Mouse (Mus musculus) neural tube, embryonic 12.5 days (tissue): ENCODE measurements around the gene Shisa2. TPM values are rescaled to one million over a fixed set of nuclear protein-coding genes. Genes with fewer than 3 reads are reported as not detected.

Source experiments
- ATAC-seq: fragments of 200-750 bp; cut with Nextera tagmentation; 2 replicates; pipeline ENCODE4 v1.8.0; 2017; ENCODE audit warnings: low read depth, mild to moderate bottlenecking, moderate TSS enrichment, moderate library complexity; ENCODE audit not compliant: low FRiP score
- H3K27ac ChIP-seq: fragments of 300-500 bp; sonication (generic); 2 replicates; pipeline ENCODE4 v1.5.1; 2016
- H3K27me3 ChIP-seq: fragments of 300-500 bp; sonication (generic); replicated peaks from 2 replicates; pipeline ENCODE4 v1.6.1; 2016; ENCODE audit warnings: mild to moderate bottlenecking
- H3K36me3 ChIP-seq: fragments of 300-500 bp; sonication (generic); 2 replicates; pipeline ENCODE4 v1.6.1; 2016; ENCODE audit warnings: mild to moderate bottlenecking
- H3K4me1 ChIP-seq: fragments of 300-500 bp; sonication (generic); 2 replicates; pipeline ENCODE4 v1.6.1; 2016
- H3K4me2 ChIP-seq: fragments of 300-500 bp; sonication (generic); replicated peaks from 2 replicates; pipeline ENCODE4 v1.6.1; 2016; ENCODE audit warnings: mild to moderate bottlenecking
- H3K4me3 ChIP-seq: fragments of 300-500 bp; sonication (generic); 2 replicates; pipeline ENCODE4 v1.5.1; 2016
- H3K9ac ChIP-seq: fragments of 300-500 bp; sonication (generic); 2 replicates; pipeline ENCODE4 v1.6.1; 2016; ENCODE audit warnings: mild to moderate bottlenecking
- H3K9me3 ChIP-seq: fragments of 300-500 bp; sonication (generic); 2 replicates; pipeline ENCODE4 v1.6.1; 2016; ENCODE audit warnings: mild to moderate bottlenecking
- WGBS: fragments of 180-500 bp; shearing (Covaris S2); methylation state at CpG from one replicate; pipeline ENCODE4 v1.1.7; 2016; 5-methylcytosine and 5-hydroxymethylcytosine counted together
- polyA plus RNA-seq: library from polyadenylated mRNA; unstranded; fragments of >200 nt; fragmentation: Nextera tagmentation; extraction: Ambion mirVana; gene quantifications from 2 replicates; pipeline ENCODE4 v1.2.1, GENCODE M21; 2016

Shisa2 gene
- polyA plus RNA-seq, 1 experiment from 2014 or later = 20.0 TPM

GRCm38 (mm10) chr14:59633988-59634387 lies 8.9 kb downstream of the Shisa2 start:
- WGBS = 76% methylated on average over 9 of the region's 9 CpGs
- Histone ChIP-seq H3K4me2 (no peak overlapping the region), H3K4me1 (no peaks in the 10 kb centered on the region), H3K36me3 (no peaks in the 10 kb centered on the region), H3K27me3 (no peaks in the 10 kb centered on the region), H3K4me3 (no peak overlapping the region), H3K27ac (no peak overlapping the region), H3K9ac (no peak overlapping the region), H3K9me3 (no peaks in the 10 kb centered on the region)
- no peak for ATAC-seq

DNA sequence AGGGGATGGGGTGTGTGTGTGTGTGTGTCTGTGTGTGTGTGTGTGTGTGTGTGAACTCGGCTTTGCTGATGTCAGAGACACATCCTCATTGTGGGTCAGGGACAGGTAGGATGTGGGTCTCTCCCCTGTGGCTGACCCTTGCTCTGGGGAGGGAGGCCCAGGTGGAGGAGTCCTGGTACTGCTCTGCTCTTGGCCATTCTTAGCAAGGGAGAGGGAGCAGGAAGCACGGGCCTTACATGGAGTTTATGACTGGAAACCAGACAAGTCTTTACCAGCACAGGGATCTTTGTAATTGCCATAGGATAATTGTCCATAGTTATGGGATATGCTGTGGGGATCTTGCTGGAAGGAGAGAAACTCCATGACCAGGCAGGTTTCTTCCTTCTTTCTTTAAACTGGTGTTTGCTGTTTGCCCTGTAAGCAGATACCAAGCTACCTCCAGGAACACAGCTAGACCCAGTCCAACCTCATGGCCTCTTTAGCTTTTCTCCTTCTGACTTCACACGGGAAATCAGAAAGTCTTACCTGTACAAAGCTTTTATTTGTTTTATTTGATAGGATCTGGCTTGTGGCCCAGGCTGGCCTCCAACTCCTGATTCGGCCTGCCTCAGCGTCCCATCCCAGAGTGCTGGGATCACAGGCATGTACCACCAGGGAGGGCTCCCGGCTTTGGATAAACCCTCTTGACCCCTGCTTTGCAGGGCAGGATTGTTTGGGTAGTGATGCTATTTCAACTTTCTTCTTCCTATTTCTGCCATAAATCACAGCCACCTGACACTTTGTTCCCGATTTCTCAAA lies 14.0 kb downstream of the Shisa2 start:
- WGBS = 72% methylated on average over 7 of the region's 7 CpGs
- Histone ChIP-seq H3K4me2 (no peak overlapping the region), H3K4me1 (no peaks in the 10 kb centered on the region), H3K27ac (no peak overlapping the region), H3K4me3 (no peak overlapping the region), H3K9ac (no peak overlapping the region), H3K27me3 (no peaks in the 10 kb centered on the region), H3K9me3 (no peaks in the 10 kb centered on the region), H3K36me3 (no peaks in the 10 kb centered on the region)
- no peak for ATAC-seq

DNA sequence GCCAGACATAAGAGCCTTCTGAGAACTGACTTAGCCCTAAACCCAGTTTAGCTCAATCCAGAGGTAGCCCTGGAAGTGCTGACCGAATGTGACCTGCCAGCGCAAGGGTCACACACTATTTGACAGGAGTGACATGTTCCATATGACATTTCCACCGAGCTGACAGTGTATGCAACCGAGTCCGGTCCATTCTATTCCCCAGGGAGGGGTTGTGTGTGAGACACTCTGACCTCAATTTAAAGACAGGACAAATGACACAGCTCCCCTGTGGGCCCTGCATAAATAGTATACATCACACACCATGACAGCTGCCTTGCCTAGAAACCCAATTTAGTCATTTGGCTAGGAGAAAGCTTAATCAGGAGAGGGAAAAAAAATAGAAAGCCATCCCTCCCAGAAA lies 16.7 kb downstream of the Shisa2 start:
- WGBS = 52% methylated on average over 5 of the region's 5 CpGs
- no peak overlapping the region for H3K27ac ChIP-seq
- H3K9ac ChIP-seq = no peak overlapping the region
- H3K4me1 ChIP-seq = no peaks in the 10 kb centered on the region
- H3K4me3 ChIP-seq = no peak overlapping the region
- no peak for ATAC-seq
- no peaks in the 10 kb centered on the region for H3K27me3 ChIP-seq
- no peaks in the 10 kb centered on the region for H3K9me3 ChIP-seq
- no peak overlapping the region for H3K4me2 ChIP-seq
- no peaks in the 10 kb centered on the region for H3K36me3 ChIP-seq

GRCm38 (mm10) chr14:59643582-59643981 lies 18.5 kb downstream of the Shisa2 start:
- Histone ChIP-seq H3K4me1 (no peaks in the 10 kb centered on the region), H3K36me3 (no peaks in the 10 kb centered on the region), H3K4me3 (no peak overlapping the region), H3K9me3 (no peaks in the 10 kb centered on the region), H3K9ac (no peak overlapping the region), H3K27me3 (no peaks in the 10 kb centered on the region), H3K27ac (no peak overlapping the region), H3K4me2 (no peak overlapping the region)
- ATAC-seq = no peak
- 75% methylated on average over 12 of the region's 12 CpGs for WGBS

DNA sequence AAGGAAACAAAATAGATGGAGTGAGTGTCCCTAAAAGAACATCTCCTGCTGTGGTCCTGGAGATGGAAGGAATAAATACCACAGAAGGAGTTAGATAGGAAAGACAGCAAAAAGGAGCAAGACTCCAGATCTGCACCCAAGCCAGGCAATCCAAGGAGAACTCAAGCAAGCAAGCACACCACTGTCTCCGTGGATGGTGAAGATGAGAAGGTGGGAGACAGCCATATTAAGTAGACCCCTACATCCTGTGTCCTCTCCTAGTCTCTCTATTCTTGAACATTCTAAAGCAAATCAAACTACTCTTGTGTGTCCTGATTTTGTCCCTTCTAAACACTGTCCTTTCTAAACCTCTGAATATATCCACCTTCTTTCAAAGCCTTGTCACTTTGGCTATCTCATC lies 19.1 kb downstream of the Shisa2 start:
- H3K9me3 ChIP-seq = no peaks in the 10 kb centered on the region
- 80% methylated on average over 1 of the region's 1 CpGs for WGBS
- H3K27ac ChIP-seq = no peak overlapping the region
- H3K36me3 ChIP-seq = no peaks in the 10 kb centered on the region
- H3K4me2 ChIP-seq = no peak overlapping the region
- H3K9ac ChIP-seq = no peak overlapping the region
- no peak for ATAC-seq
- H3K4me1 ChIP-seq = no peaks in the 10 kb centered on the region
- no peak overlapping the region for H3K4me3 ChIP-seq
- no peaks in the 10 kb centered on the region for H3K27me3 ChIP-seq

DNA sequence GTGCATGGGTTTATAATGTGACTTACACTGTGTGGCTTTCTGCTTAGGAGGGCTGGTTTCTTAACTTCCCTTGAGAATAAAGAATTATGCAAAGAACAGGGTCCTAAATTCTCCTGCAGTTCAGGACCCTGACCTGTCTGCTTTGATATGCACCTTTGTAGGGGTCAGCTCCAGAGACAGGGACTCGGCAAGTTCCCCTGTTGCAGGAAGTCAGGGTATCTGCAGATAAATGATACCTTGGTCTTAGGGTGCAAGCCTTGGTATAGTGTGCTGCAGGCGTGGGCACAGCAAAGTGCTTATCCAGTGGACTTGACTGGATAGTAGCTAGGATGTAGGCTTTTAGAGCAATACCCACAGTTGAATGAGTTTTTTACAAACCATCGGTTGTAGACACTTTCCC lies 19.8 kb downstream of the Shisa2 start:
- 73% methylated on average over 3 of the region's 3 CpGs for WGBS
- ATAC-seq = no peak
- H3K4me2 ChIP-seq = no peak overlapping the region
- H3K4me3 ChIP-seq = no peak overlapping the region
- no peaks in the 10 kb centered on the region for H3K36me3 ChIP-seq
- H3K9ac ChIP-seq = no peak overlapping the region
- no peak overlapping the region for H3K27ac ChIP-seq
- no peaks in the 10 kb centered on the region for H3K9me3 ChIP-seq
- no peaks in the 10 kb centered on the region for H3K4me1 ChIP-seq
- no peaks in the 10 kb centered on the region for H3K27me3 ChIP-seq

GRCm38 (mm10) chr14:59646826-59647697 lies 22.0 kb downstream of the Shisa2 start:
- Histone ChIP-seq H3K9ac (no peak overlapping the region), H3K27ac (no peak overlapping the region), H3K4me1 (no peaks in the 10 kb centered on the region), H3K9me3 (no peaks in the 10 kb centered on the region), H3K36me3 (no peaks in the 10 kb centered on the region), H3K4me2 (no peak overlapping the region), H3K27me3 (no peaks in the 10 kb centered on the region), H3K4me3 (no peak overlapping the region)
- 75% methylated on average over 16 of the region's 16 CpGs for WGBS
- peak; percentile 21; the same call in 1 of the 2 replicates for ATAC-seq

DNA sequence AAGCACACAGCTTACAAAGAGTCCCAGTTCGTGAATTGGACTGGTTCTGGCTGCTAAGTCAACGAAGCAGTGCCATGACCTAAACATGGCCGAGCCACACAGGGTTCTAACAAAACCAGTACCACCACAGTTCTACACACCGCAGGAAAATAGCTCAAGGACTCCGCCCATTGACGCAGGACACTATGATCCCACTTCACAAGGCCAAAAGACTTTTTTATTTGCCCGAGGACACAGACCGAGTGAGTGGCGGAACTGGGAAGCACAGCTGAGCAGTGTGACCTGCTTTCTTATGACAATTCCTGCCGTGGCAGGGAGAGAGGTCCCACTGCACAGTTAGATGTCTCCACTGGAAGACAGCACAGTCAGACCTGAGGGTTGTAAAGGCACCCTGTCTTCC lies 23.5 kb downstream of the Shisa2 start:
- ATAC-seq = no peak
- H3K27me3 ChIP-seq = no peaks in the 10 kb centered on the region
- 76% methylated on average over 10 of the region's 10 CpGs for WGBS

DNA sequence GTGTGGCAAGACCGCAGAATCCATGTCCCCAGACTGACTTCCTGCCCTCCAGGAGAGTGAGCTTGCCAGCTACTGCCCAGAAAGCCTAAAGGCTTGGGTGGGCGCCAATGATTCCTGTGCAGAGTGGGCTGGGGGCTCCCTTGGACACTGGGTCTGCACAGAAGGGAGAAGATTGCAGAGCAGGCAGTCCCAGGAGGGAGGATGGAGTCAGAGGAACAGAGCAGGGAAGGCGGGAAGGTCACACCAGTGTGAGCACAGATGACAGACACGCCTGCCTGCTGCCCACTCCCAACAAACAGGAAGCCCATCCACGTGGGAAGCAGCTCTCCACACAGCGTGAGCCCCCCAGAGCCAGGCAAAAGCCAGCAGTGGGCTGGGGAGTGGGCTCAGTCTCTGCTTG lies 24.2 kb downstream of the Shisa2 start:
- no peak for ATAC-seq
- H3K36me3 ChIP-seq = no peaks in the 10 kb centered on the region
- WGBS = 66% methylated on average over 6 of the region's 6 CpGs

More for the DNA sequence above, 23.5 kb downstream of the Shisa2 start:
- Histone ChIP-seq H3K27ac (no peak overlapping the region), H3K4me1 (no peaks in the 10 kb centered on the region), H3K4me3 (no peak overlapping the region), H3K4me2 (no peak overlapping the region), H3K9me3 (no peaks in the 10 kb centered on the region), H3K36me3 (no peaks in the 10 kb centered on the region), H3K9ac (no peak overlapping the region)

DNA sequence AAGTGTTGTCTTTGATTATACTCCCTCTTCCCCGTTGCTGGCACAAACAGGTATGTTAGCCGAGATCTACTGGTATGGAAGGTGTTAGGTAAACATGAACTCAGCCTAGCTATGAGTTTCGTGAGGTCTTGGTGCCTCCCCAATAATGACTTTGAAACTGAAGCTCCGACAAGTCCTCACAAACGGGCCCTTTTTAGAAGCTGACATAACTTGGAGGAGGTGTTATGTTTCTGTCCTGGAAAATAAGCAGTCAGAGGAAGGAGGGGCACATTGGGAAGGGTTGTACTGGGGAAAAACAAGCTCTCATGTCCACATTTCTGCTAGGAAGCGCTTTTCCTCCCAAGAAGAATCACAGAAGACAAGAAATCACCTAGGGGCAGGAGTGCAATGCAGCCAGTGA lies 31.5 kb downstream of the Shisa2 start:
- H3K9me3 ChIP-seq = no peaks in the 10 kb centered on the region
- H3K36me3 ChIP-seq = no peaks in the 10 kb centered on the region
- H3K9ac ChIP-seq = no peak overlapping the region
- no peak overlapping the region for H3K4me2 ChIP-seq
- no peak overlapping the region for H3K27ac ChIP-seq
- no peaks in the 10 kb centered on the region for H3K4me1 ChIP-seq
- ATAC-seq = no peak
- no peaks in the 10 kb centered on the region for H3K27me3 ChIP-seq
- 88% methylated on average over 6 of the region's 6 CpGs for WGBS
- H3K4me3 ChIP-seq = no peak overlapping the region

More for the DNA sequence above, 24.2 kb downstream of the Shisa2 start:
- no peak overlapping the region for H3K4me2 ChIP-seq
- no peak overlapping the region for H3K4me3 ChIP-seq
- H3K9ac ChIP-seq = no peak overlapping the region
- no peaks in the 10 kb centered on the region for H3K9me3 ChIP-seq
- no peak overlapping the region for H3K27ac ChIP-seq
- no peaks in the 10 kb centered on the region for H3K27me3 ChIP-seq
- H3K4me1 ChIP-seq = no peaks in the 10 kb centered on the region

DNA sequence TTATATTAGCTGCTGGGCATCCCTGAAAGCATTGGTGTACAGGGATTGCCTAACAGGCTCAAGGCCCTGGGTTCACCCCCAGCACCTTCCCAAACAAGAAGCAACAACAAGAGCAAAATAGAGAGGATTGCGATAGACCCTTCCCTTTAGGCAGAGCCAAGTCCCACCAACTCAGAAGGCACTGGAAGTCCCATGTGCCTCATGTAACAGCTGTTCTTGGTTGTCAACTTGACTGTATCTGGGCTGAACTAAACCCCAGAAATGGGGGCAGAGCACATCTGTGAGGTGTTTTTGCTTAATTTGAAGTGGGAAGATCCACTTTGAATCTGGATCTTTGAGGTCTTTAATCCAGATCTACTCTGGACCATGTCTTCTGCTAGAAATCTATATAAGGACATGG lies 32.0 kb downstream of the Shisa2 start:
- H3K9ac ChIP-seq = no peak overlapping the region
- H3K27ac ChIP-seq = no peak overlapping the region
- H3K4me1 ChIP-seq = no peaks in the 10 kb centered on the region
- H3K9me3 ChIP-seq = no peaks in the 10 kb centered on the region
- no peaks in the 10 kb centered on the region for H3K27me3 ChIP-seq
- WGBS = 93% methylated on average over 1 of the region's 1 CpGs
- H3K4me3 ChIP-seq = no peak overlapping the region
- no peaks in the 10 kb centered on the region for H3K36me3 ChIP-seq
- no peak overlapping the region for H3K4me2 ChIP-seq
- no peak for ATAC-seq

DNA sequence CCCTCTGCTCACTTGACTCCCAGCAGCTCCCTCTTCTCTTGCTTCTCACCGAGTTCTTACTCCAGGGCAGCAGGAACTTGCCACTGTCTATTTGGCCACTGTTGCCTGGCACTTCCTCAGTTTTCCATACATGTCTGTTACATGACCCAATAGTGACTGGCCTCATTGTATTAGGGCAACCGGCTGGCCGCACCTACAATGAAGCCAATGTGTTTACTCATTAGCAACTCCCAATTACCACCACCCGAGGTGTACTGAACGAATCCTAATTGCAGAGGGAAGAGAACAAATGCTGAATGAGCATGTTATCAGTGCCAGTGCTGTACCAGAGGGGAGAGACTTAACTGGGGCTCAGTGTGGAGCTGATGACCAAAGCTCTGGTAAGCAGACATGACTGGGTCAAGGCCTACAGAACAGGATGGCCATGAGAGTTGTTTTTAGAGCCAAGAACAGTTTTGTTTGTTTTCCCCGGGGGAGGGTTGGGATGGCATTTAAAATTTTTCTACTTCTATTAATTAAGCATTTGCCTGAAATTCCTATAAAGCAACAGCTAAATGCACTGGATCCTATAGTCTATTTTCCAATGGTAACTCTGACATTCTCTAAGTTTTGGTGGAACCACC lies 47.9 kb downstream of the Shisa2 start:
- ATAC-seq = no peak

More for the DNA sequence above, 47.9 kb downstream of the Shisa2 start:
- no peak overlapping the region for H3K4me2 ChIP-seq
- H3K36me3 ChIP-seq = no peaks in the 10 kb centered on the region
- peaks cover 12% of the 10 kb centered on the region; the same call in 1 of the 2 replicates for H3K4me1 ChIP-seq
- WGBS = 69% methylated on average over 6 of the region's 6 CpGs
- no peak overlapping the region for H3K27ac ChIP-seq
- H3K9me3 ChIP-seq = no peaks in the 10 kb centered on the region
- no peaks in the 10 kb centered on the region for H3K27me3 ChIP-seq
- H3K9ac ChIP-seq = no peak overlapping the region
- no peak overlapping the region for H3K4me3 ChIP-seq
